Mouse (Mus musculus) retina, embryonic 14.5 days (tissue): ENCODE results near the gene Sox30.

Experiments
- DNase-seq: peaks from one replicate; pipeline ENCODE4 v3.0.0-alpha.2; 2015; ENCODE audit warnings: low spot score

The Sox30 gene

GRCm38 (mm10) chr11:46055896-46056769 is 76.0 kb downstream of the Sox30 start, which contains the start of gene Adam19:
Gene Adam19 (plus strand): TSS chr11:46055992.
- DNase-seq: peak; percentile 80

GRCm38 (mm10) chr11:46056770-46057411 is 76.8 kb downstream of the Sox30 start:
- DNase-seq: peak; percentile 38

- no peak for DNase-seq
Measured at GRCm38 (mm10) chr11:46058011-46058410, 77.9 kb downstream of the Sox30 start.

- no peak for DNase-seq
Measured at GRCm38 (mm10) chr11:46058916-46059315, 78.8 kb downstream of the Sox30 start.

GRCm38 (mm10) chr11:46059887-46060650 is 80.0 kb downstream of the Sox30 start:
- DNase-seq: no peak

- no peak for DNase-seq
Measured at GRCm38 (mm10) chr11:46060651-46061020, 80.5 kb downstream of the Sox30 start.

- no peak for DNase-seq
Measured at GRCm38 (mm10) chr11:46061776-46062445, 81.8 kb downstream of the Sox30 start.

GRCm38 (mm10) chr11:46062569-46062968 is 82.5 kb downstream of the Sox30 start:
- no peak for DNase-seq

- no peak for DNase-seq
Measured at GRCm38 (mm10) chr11:46062993-46063731, 83.1 kb downstream of the Sox30 start.

GRCm38 (mm10) chr11:46064767-46065166 is 84.7 kb downstream of the Sox30 start:
- DNase-seq: no peak

- peak; percentile 50 for DNase-seq
Measured at GRCm38 (mm10) chr11:46065201-46066011, 85.3 kb downstream of the Sox30 start.
